Mouse (Mus musculus) cerebellum, adult 18-20 months (tissue): ENCODE data around the gene Olfr1366.
A peak's percentile ranks its signal among the peaks of the same experiment; 100 is the strongest.
"Not testable (repeated sequence)": the region's sequence is repeated elsewhere in the genome, so short reads cannot be mapped to it uniquely, and the experiment has no call there.

Experiments used
- DNase-seq, 2 experiments: peaks; one replicate each; pipeline ENCODE4 v3.0.0; 2021

Gene Olfr1366

GRCm38 (mm10) chr13:21542708-21543107 is at the start of gene Olfr1366:
Olfr1366 (minus strand) TSS chr13:21542808.
- no peak for DNase-seq

- DNase-seq = no peak
Observed at GRCm38 (mm10) chr13:21591618-21592017, 49.0 kb upstream of the Olfr1366 start.

GRCm38 (mm10) chr13:21581659-21582058 is 39.1 kb upstream of the Olfr1366 start, which contains the start of gene Olfr1364:
Olfr1364 (minus strand) TSS chr13:21581759.
- DNase-seq = no peak

GRCm38 (mm10) chr13:21559793-21560192 is 17.2 kb upstream of the Olfr1366 start, which contains the start of gene Olfr1535:
Olfr1535 (minus strand) TSS chr13:21559893.
- DNase-seq = no peak

- no peak for DNase-seq
Observed at GRCm38 (mm10) chr13:21550416-21551110, 8.0 kb upstream of the Olfr1366 start.

- no peak for DNase-seq
Observed at GRCm38 (mm10) chr13:21549487-21549886, 6.9 kb upstream of the Olfr1366 start.

GRCm38 (mm10) chr13:21530781-21531201 is 11.8 kb downstream of the Olfr1366 start, which contains the start of gene Zkscan8:
Zkscan8 (minus strand) TSS chr13:21531120.
- peak; percentile 90 to 92 for DNase-seq

- DNase-seq = no peak
Observed at GRCm38 (mm10) chr13:21530136-21530535, 12.5 kb downstream of the Olfr1366 start.

- peak; percentile 81 to 82 for DNase-seq
Observed at GRCm38 (mm10) chr13:21506221-21506649, 36.4 kb downstream of the Olfr1366 start.

GRCm38 (mm10) chr13:21502296-21502695 is 40.3 kb downstream of the Olfr1366 start:
- DNase-seq = no peak

- DNase-seq = not testable (repeated sequence)
Observed at GRCm38 (mm10) chr13:21501182-21501581, 41.4 kb downstream of the Olfr1366 start, which contains the start of gene Gm11273. Gm11273 (minus strand) TSS chr13:21501418.

GRCm38 (mm10) chr13:21495080-21495479 is 47.5 kb downstream of the Olfr1366 start, which contains the start of gene AK157302:
AK157302 (plus strand) TSS chr13:21495223.
- DNase-seq = peak; percentile 19 to 25

GRCm38 (mm10) chr13:21492847-21493246 is 49.8 kb downstream of the Olfr1366 start:
- DNase-seq = no peak

GRCm38 (mm10) chr13:21486881-21487280 is 55.7 kb downstream of the Olfr1366 start:
- no peak for DNase-seq
